Mouse (Mus musculus) megakaryocyte-erythroid progenitor cell, adult 5-6 weeks (primary cell): ENCODE data around the gene Ash1l. TPM values are rescaled to one million over a fixed set of nuclear protein-coding genes. Genes with fewer than 3 reads are reported as not detected.
"Not testable (repeated sequence)": the region's sequence is repeated elsewhere in the genome, so short reads cannot be mapped to it uniquely, and the experiment has no call there.

Experiments
- ATAC-seq: replicated peaks from 2 replicates; pipeline ENCODE4 v1.8.0; 2016; ENCODE audit warnings: mild to moderate bottlenecking, inconsistent platforms; ENCODE audit not compliant: severe bottlenecking, poor library complexity, low FRiP score, low TSS enrichment
- total RNA-seq, 2 experiments: library from RNA; stranded (forward) in 1 of 2; stranded (reverse) in 1 of 2; fragments of 200-1000, 215-1000 nt in 1 of 2; fragments of >200 nt in 1 of 2; fragmentation: Nextera tagmentation in 1 of 2; gene quantifications; 2 replicates each; pipeline ENCODE4 v1.2.3; 2014 to 2017

The Ash1l gene
- total RNA-seq, 2 experiments from 2014 or later: 25.0 to 49.7 TPM

- ATAC-seq: no peak
Observed at GRCm38 (mm10) chr3:88951327-88951800, 942 bp downstream of the Ash1l start.

GRCm38 (mm10) chr3:88953246-88953645 is 2.8 kb downstream of the Ash1l start:
- ATAC-seq: no peak

- no peak for ATAC-seq
Observed at GRCm38 (mm10) chr3:88953736-88954135, 3.3 kb downstream of the Ash1l start.

- ATAC-seq: not testable (repeated sequence)
Observed at GRCm38 (mm10) chr3:88963211-88963610, 12.8 kb downstream of the Ash1l start.

- no peak for ATAC-seq
Observed at GRCm38 (mm10) chr3:88975012-88975411, 24.6 kb downstream of the Ash1l start.

- no peak for ATAC-seq
Observed at GRCm38 (mm10) chr3:88981206-88982010, 31.0 kb downstream of the Ash1l start.

GRCm38 (mm10) chr3:88983921-88984381 is 33.5 kb downstream of the Ash1l start:
- ATAC-seq: no peak

GRCm38 (mm10) chr3:88992793-88993192 is 42.4 kb downstream of the Ash1l start:
- no peak for ATAC-seq

GRCm38 (mm10) chr3:89001536-89001935 is 51.1 kb downstream of the Ash1l start:
- ATAC-seq: no peak

GRCm38 (mm10) chr3:89030896-89031295 is 80.5 kb downstream of the Ash1l start:
- not testable (repeated sequence) for ATAC-seq

GRCm38 (mm10) chr3:89043359-89043758 is 92.9 kb downstream of the Ash1l start:
- ATAC-seq: no peak

- ATAC-seq: no peak
Observed at GRCm38 (mm10) chr3:89058361-89058760, 107.9 kb downstream of the Ash1l start.

- ATAC-seq: 0 out of 2 replicates have a peak, but pooled peaks have one; percentile 75
Observed at GRCm38 (mm10) chr3:89058783-89059182, 108.4 kb downstream of the Ash1l start.

- no peak for ATAC-seq
Observed at GRCm38 (mm10) chr3:89061696-89062095, 111.3 kb downstream of the Ash1l start.

GRCm38 (mm10) chr3:89067265-89067664 is 116.8 kb downstream of the Ash1l start:
- ATAC-seq: no peak

- ATAC-seq: no peak
Observed at GRCm38 (mm10) chr3:89077383-89077782, 127.0 kb downstream of the Ash1l start.

- ATAC-seq: not testable (repeated sequence)
Observed at GRCm38 (mm10) chr3:89082287-89082686, 131.9 kb downstream of the Ash1l start.

- no peak for ATAC-seq
Observed at GRCm38 (mm10) chr3:89084133-89084532, 133.7 kb downstream of the Ash1l start.

- ATAC-seq: no peak
Observed at GRCm38 (mm10) chr3:89084654-89085190, 134.3 kb downstream of the Ash1l start.

GRCm38 (mm10) chr3:89087338-89088110 is 137.1 kb downstream of the Ash1l start:
- no peak for ATAC-seq
